Mouse (Mus musculus) Patski (cell line): ENCODE results near the gene Pdzd7. TPM values are rescaled to one million over a fixed set of nuclear protein-coding genes. Genes with fewer than 3 reads are reported as not detected.

Experiments
- ATAC-seq: fragments of 100-300 bp; one replicate; pipeline ENCODE4 v1.8.0; 2021
- CTCF ChIA-PET: fragments of 350-600 bp; sonication (Branson Sonifier 250); formaldehyde crosslinking; loops from one replicate; lab custom pipeline; 2022; ENCODE audit warnings: inconsistent platforms; lab: Charles Lee
- POLR2A ChIA-PET: fragments of 350-600 bp; sonication (Branson Sonifier 250); formaldehyde crosslinking; loops from one replicate; lab custom pipeline; 2022; ENCODE audit warnings: antibody characterized with exemption, inconsistent platforms; lab: Charles Lee
- DNase-seq: peaks from one replicate; pipeline ENCODE4 v3.0.0-alpha.2; 2011; ENCODE audit warnings: low read depth, low spot score
- H3K27me3 ChIP-seq: fragments of 371-371 bp; one replicate; pipeline ENCODE4 v1.5.1; 2021
- CTCF ChIP-seq: fragments of 100-300 bp; IDR thresholded peaks from one replicate; pipeline ENCODE4 v1.5.1; 2021
- in situ Hi-C: fragments of 300-500 bp; cut with MboI; formaldehyde crosslinking; loops from 3 replicates; pipeline ENCODE4 v1.11.1; 2018; ENCODE audit warnings: low pct_unique_long_range_greater_than_20kb, mixed read lengths
- polyA plus RNA-seq: library from polyadenylated mRNA; unstranded; gene quantifications from one replicate; pipeline ENCODE4 v1.2.3, GENCODE M21; 2021

Gene Pdzd7
- polyA plus RNA-seq, 1 experiment from 2014 or later = 4.9 TPM

DNA sequence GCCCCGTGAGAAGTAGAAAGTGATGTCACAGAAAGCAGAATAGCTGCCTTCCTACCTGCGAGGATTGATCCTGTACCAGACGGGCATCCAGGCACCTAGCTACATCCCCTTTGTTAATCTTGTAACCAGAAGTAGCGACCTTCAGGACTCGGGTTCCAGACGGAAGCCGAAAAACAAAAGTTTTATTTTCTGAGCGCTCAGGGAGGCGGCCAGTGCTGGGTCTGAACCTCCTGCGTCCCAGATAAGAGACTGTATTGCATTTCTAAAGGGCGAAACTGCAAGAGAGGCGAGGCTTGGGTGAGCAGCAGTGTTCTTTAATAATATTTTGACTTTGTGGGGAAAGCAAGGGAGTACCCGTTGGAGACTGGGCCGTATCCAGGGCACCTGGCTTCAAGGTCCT lies 13.3 kb upstream of the Pdzd7 start:
- no peak for DNase-seq
- POLR2A ChIA-PET = interaction anchor here (1.0 to 2.9 kb wide), 4 partner anchors 11 to 52 kb away, joined by 3 to 14 read pairs (median 3); partner anchors contain the start of gene Sfxn3
- peaks cover under 1% of the 10 kb centered on the region for H3K27me3 ChIP-seq
- in situ Hi-C loops = no loop called here
- ATAC-seq = no peak
- no peak for TF ChIP-seq CTCF
- CTCF ChIA-PET = interaction anchor here (0.6 to 5.7 kb wide), 3 partner anchors 9 to 16 kb away, joined by 3 to 43 read pairs (median 12); partner anchors contain the start of genes Kazald1 and Sfxn3

DNA sequence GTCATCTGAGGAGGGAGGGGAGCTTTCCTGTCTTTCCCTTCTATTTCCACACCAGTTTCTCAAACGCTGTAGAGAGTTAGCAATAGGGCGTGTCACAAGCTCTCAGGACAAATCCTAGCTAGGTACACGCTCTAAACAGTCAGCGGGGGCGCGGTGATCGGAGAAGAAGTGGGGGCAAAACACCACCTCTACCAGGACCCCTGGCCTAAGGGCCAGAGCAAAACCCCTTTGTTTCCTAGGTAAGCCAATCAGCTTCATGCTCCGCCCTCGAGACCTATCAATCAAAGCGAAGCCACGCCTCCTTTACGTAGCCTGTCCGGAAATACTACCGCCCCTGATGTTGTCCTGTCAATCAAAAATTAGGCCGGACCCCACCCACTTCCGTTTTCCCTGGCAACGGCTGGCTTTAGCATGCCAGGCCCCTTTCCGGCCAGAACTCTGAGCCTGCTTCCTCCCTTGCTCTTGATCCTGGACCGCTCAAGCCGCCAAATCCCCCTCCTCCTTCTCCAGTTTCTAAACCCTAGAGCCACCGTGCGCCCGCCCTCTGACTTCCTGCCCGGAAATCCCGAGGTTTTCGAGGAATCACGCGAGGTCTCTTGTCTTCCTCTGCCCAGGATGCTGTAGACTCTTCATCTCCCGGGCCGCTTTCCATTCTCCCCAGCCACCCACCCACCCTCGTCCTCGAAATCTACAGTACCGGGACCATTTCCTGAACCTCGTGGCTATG lies 12.8 kb upstream of the Pdzd7 start:
- CTCF ChIA-PET = interaction anchor here (0.6 to 5.7 kb wide), 6 partner anchors 9 to 44 kb away, joined by 3 to 43 read pairs (median 13); partner anchors contain the start of genes Kazald1, Lzts2 and Sfxn3
- no peaks in the 10 kb centered on the region for H3K27me3 ChIP-seq
- DNase-seq = peak; percentile 73
- POLR2A ChIA-PET = interaction anchor here (1.0 to 2.9 kb wide), 4 partner anchors 11 to 51 kb away, joined by 3 to 14 read pairs (median 3); partner anchors contain the start of gene Sfxn3
- in situ Hi-C loops = no loop called here
- TF ChIP-seq CTCF = no peak
- peak; percentile 86 for ATAC-seq

- ChIA-PET POLR2A (interaction anchor here (0.7 to 2.9 kb wide), 3 partner anchors 10 to 42 kb away, joined by 3 to 14 read pairs (median 3); partner anchors contain the start of gene Sfxn3), CTCF (interaction anchor here (2.5 to 5.7 kb wide), 5 partner anchors 10 to 44 kb away, joined by 10 to 43 read pairs (median 15); partner anchors contain the start of genes Kazald1, Lzts2 and Sfxn3)
- DNase-seq (no peak), ATAC-seq (no peak)
- no peak for TF ChIP-seq CTCF
- in situ Hi-C loops = no loop called here
- H3K27me3 ChIP-seq = no peaks in the 10 kb centered on the region
Measured at GRCm38 (mm10) chr19:45057724-45058112, 12.2 kb upstream of the Pdzd7 start.

GRCm38 (mm10) chr19:45056908-45057698 lies 11.6 kb upstream of the Pdzd7 start:
- in situ Hi-C loops = no loop called here
- ATAC-seq = no peak
- H3K27me3 ChIP-seq = no peaks in the 10 kb centered on the region
- ChIA-PET CTCF (interaction anchor here (0.9 to 5.7 kb wide), 13 partner anchors 10 to 104 kb away, joined by 3 to 43 read pairs (median 5); partner anchors contain the start of genes Kazald1, Lzts2 and Sfxn3), POLR2A (interaction anchor here (0.6 to 2.9 kb wide), 4 partner anchors 9 to 150 kb away, joined by 3 to 14 read pairs (median 4); partner anchors contain the start of gene Sfxn3)
- TF ChIP-seq CTCF = no peak
- DNase-seq = no peak

DNA sequence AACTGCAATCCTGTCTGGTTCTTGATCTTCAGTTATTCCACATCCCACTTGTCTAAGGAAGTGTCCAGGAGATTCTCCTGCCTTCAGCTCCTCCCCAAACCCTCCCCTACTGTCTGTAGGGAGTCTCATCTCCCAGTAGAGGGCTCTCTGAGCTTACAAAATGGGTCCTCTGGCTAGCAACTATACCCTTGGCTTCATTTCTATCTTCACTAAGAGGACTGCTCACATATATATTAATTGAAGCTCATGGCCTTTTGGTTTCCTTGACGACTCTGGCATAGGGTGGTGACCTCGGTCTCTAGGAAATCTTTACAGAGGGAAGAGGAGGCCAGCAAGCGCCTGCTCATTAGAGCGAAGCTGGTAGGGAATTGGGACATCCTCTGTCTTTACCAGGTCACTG lies 10.8 kb upstream of the Pdzd7 start:
- CTCF ChIA-PET = interaction anchor here (1.0 to 5.7 kb wide), 12 partner anchors 9 to 104 kb away, joined by 3 to 43 read pairs (median 8); partner anchors contain the start of genes Kazald1, Lzts2 and Sfxn3
- in situ Hi-C loops = no loop called here
- POLR2A ChIA-PET = interaction anchor here (1.5 to 1.7 kb wide), 2 partner anchors 9 to 39 kb away, joined by 3 to 7 read pairs; partner anchors contain the start of gene Sfxn3
- H3K27me3 ChIP-seq = no peaks in the 10 kb centered on the region
- TF ChIP-seq CTCF = peak; percentile 82
- ATAC-seq (peak; percentile 28), DNase-seq (no peak)

DNA sequence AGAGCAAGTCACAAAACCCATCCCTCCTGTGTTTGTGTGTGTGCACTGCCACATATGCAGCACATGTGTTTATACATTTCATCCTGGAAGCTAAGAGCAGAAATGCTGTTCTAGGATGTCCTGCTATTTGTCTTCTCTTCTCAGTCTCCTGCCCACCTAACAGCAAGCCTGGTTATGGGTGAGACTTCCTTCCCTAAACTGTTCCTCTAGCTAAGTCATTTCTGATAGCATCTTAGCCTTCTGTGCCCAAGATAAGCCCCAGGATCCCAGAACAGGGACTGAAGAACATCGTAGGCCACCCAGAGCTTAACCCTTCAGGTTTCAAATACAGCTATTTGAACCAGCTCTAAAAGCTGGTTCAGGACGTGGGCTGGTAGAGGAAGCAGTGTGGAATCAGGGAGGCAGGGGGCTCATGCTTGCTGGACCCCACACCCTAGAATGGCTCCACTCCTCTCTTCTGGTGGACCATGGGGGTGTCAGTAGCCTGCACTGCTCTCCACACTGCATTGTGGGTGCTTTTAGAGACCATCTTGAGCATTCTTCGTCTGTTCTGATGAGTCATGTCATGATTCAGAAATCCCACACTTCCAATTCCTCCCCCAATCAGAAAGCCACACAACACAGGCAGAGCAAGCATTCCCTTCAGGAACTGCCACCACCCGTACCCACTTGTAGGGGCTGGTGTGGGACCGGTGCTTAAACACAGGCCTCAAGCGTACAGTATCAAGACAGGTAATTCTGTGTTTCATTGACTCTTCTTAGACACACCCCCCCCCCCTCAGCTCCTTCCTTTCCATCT lies 9.6 kb upstream of the Pdzd7 start:
- no peaks in the 10 kb centered on the region for H3K27me3 ChIP-seq
- DNase-seq (no peak), ATAC-seq (no peak)
- no peak for TF ChIP-seq CTCF
- POLR2A ChIA-PET = interaction anchor here (0.6 to 1.7 kb wide), 2 partner anchors 8 to 124 kb away, joined by 3 to 7 read pairs; partner anchors contain the start of genes Sfxn3 and Slf2
- in situ Hi-C loops = no loop called here
- CTCF ChIA-PET = interaction anchor here (0.9 to 2.4 kb wide), 4 partner anchors 8 to 106 kb away, joined by 3 to 10 read pairs (median 4); partner anchors contain the start of genes Pdzd7 and Sfxn3

DNA sequence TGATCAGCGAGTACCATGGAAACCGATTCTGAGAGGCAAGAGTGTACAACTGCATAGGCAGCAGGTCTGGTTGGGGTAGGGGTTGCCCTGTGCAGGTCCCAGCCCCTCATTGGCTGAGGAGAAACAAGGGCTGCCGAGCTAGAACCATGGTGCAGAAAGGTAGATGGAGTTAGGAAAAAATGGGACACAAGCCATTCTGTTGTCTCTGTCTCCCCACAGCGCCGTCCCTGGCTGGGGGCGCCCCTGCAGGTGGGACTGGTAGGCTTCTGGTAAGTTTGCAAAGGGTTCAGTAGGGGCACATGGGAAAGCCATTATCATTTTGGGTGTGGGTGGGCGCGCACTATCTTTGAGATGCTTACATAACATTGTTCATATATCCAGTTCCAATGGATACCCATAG lies 7.9 kb upstream of the Pdzd7 start:
- DNase-seq (no peak), ATAC-seq (no peak)
- H3K27me3 ChIP-seq = no peaks in the 10 kb centered on the region
- ChIA-PET POLR2A (no interaction called here), CTCF (interaction anchor here (1.3 to 1.9 kb wide), 2 partner anchors 8 to 16 kb away, joined by 3 to 5 read pairs; partner anchors contain the start of gene Pdzd7)
- in situ Hi-C loops = no loop called here
- TF ChIP-seq CTCF = no peak

GRCm38 (mm10) chr19:45049523-45049922 lies 4.0 kb upstream of the Pdzd7 start:
- H3K27me3 ChIP-seq = peaks cover 1% of the 10 kb centered on the region
- ATAC-seq (no peak), DNase-seq (no peak)
- ChIA-PET POLR2A (no interaction called here), CTCF (interaction anchor here (2.8 kb wide), 1 partner anchor 36 kb away, joined by 18 read pairs; the partner anchor contains the start of gene Lzts2)
- in situ Hi-C loops = no loop called here
- no peak for TF ChIP-seq CTCF
